Mouse (Mus musculus) right cerebral cortex, postnatal 36 days (tissue): ENCODE data around the gene Timm8a2.

Source experiments
- DNase-seq, 2 experiments: peaks; one replicate each; pipeline ENCODE4 v3.0.0; 2022; ENCODE audit warnings: low spot score in 2 of 2, mixed read lengths in 1 of 2

Timm8a2 gene

DNA sequence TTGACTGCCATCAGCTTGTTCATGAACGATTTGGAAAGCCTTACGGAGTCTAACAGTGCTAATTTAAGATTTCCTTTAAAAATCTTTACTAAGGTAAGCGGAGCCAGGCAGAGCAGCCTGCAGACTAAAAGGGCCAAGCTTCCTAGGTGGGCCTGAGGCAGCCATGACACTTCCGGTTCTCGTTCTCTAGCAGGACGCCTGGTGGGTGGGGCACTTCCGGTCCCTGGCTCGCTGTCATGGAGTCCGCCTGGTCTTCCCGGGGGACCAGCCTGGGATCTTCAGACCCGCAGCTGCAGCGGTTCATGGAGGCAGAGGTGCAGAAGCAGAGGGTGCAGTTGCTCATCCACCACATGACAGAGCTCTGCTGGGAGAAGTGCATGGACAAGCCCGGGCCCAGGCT, at the start of gene Timm8a2:
TSS of gene Timm8a2 (plus strand) at position 224 of the 400 bp plus-strand sequence.
- DNase-seq = no peak

GRCm38 (mm10) chr14:121985477-121985876, 49.0 kb upstream of the Timm8a2 start:
- DNase-seq = no peak

DNA sequence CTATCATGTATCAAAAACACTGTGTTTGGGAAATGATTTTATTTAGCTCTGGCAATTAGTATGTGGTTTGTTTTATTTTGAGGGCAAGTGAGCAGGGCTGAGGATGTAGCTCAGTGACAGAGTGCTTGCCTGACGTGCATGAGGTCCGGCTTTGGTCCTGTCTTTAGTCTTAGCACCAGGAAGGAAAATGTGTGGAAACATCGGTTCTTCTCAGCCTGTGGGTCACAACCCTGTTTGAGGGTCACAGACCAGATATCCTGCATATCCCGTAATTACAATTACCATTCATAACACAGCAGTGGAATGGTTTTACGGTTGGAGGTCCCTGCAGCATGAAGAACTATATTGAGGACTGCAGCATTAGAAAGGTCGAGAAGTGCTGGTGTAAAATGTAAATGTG, 48.4 kb upstream of the Timm8a2 start:
- no peak for DNase-seq

- no peak for DNase-seq
Measured at GRCm38 (mm10) chr14:121987287-121987686, 47.2 kb upstream of the Timm8a2 start.

DNA sequence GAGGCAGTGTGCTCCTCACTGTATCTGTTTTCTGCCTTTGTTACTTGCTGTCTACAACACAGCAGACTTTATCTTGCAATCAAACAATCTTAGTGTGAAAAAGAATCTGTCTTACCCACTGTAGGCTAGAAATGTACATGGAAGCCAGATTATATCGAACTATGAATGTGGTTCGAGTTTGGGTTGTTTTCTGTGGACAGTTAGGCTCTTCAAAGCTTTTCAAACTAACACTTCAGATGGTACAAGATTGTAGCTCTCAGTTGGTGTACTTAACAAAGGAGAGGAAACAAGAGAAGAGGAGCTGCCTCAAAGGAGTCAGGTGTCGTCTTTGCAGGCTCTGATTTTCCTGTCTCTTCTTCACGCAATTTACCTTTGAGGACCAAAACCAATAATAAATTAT, 46.8 kb upstream of the Timm8a2 start:
- no peak for DNase-seq

GRCm38 (mm10) chr14:121989331-121989730, 45.1 kb upstream of the Timm8a2 start:
- no peak for DNase-seq

DNA sequence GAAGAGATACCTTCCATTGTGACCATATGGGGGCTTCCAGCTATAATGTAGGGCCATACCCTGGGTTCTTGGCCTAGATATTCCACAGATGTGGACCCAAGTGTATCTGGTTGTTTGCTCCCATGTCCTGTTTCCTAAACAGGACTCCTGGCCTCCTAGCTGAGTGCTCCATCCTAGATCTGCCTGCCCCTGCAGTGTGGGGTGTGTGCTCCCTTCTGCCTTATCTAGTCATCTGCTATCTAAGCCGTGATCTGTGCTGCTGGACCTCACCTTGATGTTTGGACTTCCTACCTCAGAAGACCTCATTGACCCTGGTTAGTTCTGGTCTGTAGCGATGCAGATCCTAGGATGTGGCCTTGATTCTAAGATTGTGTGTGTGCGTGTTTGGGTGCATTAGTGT, 44.6 kb upstream of the Timm8a2 start:
- DNase-seq = no peak

- no peak for DNase-seq
Measured at GRCm38 (mm10) chr14:121990897-121991296, 43.6 kb upstream of the Timm8a2 start.

GRCm38 (mm10) chr14:121991921-121992320, 42.6 kb upstream of the Timm8a2 start:
- no peak for DNase-seq

GRCm38 (mm10) chr14:121992395-121993280, 41.8 kb upstream of the Timm8a2 start:
- DNase-seq = no peak

DNA sequence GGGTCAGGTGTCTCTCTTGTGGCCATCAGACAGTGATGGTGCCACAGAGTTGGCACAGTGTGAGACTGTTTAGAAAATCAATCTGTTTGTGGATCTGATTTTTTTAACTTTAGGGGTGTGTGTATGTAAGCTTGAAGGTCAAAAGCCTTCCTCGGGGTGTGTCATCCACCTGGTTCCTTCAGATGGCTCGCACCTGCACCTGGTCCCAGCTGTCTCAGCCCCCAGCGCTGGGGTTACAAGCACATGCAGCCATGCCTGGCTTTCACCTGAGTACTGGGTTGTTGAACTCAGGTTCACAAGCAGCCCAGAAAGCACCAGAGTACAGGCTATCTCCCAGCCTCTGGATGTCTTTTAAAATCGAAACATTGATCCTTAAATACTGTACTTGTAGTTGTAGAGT, 40.9 kb upstream of the Timm8a2 start:
- DNase-seq = no peak

DNA sequence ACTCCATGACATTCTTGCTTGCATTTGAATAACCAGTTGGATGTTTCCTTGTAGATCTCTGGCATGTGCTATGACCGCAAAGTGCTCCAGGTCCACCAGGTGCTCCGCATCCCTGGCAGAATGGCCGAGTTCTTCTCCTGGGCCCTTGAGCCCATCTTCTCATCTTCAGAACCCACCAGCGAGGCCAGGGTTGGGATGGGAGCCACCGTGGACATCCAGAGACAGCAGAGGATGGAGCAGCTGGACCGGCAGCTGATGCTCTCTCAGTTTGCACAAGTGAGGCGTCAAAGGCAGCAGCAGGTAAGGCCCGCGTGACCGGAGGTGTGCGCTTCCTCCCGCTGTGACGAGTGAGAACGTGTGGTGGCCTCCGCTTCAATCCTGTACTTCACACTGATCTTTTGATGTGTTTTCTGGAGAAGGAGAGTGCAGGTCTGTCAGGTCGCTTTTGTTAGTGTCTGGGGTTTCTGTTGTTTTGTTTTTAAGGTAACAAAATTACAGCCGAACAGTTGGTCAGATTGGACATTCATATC, 40.2 kb upstream of the Timm8a2 start:
- no peak for DNase-seq

DNA sequence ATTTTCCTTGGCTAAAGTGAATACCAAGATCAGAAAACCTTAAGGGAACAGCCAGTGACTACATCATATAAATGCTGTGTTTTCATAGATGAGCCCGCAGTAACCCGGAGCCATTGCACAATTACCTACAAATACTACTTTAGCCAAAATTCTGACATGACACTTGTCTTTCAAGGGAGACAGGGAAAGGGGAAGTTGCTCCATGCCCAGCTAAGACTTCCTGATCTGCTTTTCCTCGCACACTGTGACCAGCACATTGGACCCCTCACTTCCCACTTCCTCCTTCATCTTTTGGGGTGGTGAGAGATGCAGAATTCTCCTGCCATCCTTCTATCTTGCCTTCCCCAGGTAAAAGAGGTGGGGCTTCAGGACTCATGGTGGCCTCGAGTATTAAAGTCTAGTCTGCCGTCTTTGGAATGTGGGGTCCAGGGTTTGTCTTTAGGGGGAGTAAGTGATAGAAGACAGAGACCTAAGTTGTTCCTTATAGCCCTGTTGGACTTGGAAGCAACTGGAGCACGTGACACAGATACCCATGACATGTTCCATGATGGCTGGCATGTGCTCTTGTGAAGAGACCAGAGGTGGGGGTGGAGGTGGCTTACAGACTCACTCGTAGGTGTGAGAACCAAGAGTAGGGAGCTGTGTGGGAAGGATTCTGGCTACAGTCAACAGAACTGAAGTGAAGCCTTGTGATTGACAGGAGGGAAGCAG, 39.5 kb upstream of the Timm8a2 start:
- DNase-seq = no peak

DNA sequence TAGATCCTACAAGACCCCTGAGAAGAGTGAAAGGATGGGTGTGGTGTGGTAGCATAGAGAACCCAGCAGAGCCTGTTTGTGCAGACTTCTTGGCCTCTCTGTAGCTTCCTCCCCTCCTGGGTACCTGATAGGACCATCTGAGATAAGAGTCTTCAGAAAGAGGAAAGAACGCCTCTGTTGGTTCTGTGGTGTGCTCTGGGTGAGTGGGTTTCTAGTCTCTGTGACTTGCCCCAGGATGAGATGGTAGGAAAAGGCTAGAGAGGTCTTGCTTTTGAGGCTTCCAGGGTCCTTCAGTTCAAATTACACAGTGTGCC, 39.0 kb upstream of the Timm8a2 start:
- DNase-seq = no peak

DNA sequence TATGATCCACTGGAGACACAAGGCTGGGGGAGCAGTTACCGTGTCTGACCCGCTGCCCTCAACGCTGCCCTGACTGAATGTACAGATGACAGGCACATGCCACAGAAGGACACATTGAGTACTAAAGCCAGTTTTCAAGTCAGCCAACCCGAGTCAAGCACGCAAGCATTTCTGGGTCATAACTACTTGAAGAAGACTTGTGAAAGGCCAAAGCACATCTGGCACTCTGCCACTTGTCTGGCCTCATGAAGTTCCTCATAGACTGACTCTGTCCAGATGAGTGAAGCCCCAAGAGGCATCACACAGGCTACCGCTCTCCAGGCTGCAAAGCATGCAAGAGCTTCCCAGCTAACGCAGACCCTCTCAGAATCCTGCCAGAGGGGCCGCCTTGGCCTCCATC, 37.7 kb upstream of the Timm8a2 start:
- no peak for DNase-seq

DNA sequence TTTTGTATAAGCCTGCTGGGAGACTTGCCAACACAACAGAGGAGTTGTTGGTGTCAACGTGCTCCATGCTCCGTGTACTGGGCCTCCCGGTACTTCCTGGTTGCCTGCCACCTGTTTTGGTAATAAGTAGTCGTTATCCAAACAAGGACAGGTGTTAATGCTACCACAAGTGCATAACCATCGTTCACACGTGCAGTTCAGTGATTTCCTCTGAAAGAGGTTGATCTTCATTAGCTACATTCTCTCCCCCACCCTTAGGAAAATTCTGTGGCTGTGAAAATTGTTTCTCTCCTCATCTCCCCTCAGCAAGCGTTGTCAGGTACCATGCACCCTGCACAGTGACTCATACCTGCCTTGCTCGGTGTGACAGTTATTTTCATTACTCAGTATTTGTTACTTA, 35.0 kb upstream of the Timm8a2 start:
- DNase-seq = no peak

- DNase-seq = no peak
Measured at GRCm38 (mm10) chr14:122000346-122001105, 33.9 kb upstream of the Timm8a2 start.

DNA sequence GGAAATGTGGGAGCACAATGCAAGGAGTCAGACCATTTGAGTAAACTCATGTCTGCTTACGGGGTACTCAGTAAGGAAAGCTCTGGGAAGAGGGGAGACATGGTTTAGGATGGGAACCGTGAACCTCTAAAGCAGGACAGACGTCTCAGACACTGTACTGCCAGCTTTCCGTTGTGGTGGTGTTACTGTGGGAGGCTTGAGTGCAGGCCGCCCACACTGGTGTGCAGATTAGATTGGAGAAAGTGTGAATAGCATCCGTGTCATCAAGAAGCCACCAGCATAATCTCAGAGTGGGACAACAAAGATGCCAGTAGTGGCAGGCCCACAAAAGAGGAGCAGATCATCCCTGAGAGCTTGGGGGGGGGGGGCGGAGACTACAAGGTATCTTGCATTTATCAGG, 32.2 kb upstream of the Timm8a2 start:
- no peak for DNase-seq

DNA sequence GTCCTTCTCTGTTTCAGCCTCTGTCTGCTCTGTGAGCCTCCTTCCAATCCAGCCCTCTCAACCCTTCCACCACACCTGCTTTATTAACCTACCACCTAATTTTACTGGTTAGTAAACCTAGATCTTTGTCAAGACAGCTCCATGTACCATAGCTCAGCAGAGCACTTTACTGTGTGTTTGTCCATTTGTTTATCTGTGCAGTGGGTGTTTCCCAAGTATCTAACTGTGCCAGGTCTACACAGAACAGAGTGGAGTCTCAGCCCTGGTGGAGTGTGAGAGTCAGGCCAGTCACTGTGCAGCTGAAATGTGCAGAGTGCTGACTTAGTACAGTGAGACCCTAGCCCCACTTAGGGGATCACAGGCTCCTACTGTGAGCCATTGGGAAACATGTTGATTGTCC, 30.7 kb upstream of the Timm8a2 start:
- DNase-seq = no peak

DNA sequence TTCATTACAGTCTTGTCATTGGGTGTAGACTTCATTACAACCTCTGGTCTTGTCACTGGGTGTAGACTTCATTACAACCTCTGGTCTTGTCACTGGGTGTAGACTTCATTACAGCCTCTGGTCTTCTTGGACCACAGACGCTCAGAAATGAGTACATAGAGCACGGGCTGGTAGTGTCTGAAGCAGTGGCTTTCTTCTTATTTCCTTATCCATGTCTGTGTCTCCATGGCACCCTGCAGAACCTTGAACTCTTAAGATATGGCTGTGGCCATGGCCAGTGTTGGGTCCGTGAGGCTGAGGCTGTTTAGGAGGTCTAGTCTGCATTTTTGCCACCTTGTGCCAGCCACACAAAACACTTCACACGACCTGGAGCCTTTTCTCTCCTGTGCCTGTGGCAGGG, 26.2 kb upstream of the Timm8a2 start:
- DNase-seq = no peak

GRCm38 (mm10) chr14:122009502-122009901, 25.0 kb upstream of the Timm8a2 start:
- DNase-seq = no peak

DNA sequence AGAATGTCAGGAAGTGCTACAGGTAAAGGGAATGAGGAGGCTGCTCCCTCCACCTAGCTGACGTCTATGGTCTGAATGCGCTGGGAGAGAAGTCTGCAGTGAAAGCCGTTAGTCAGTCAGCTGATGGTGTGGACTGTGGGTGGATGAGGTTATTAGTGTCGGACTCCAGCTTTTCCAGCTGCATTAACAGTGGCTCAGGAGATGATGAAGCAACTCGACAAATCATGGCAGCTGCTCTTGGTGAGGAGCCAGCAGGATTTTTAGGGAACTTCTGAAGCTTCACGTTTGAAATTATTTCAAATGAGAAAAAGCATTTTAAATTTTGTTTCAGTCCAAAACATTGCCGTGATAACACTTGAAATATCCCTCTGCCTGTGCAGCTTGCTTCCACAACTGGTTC, 24.2 kb upstream of the Timm8a2 start:
- no peak for DNase-seq
